Mouse (Mus musculus): ENCODE data around the gene Mad2l1. TPM values are rescaled to one million over a fixed set of nuclear protein-coding genes. Genes with fewer than 3 reads are reported as not detected.

Gene Mad2l1
- 39.4 and 42.7 TPM in 2 replicates for polyA plus RNA-seq (2015; fragmentation: Nextera tagmentation; extraction: Ambion mirVana)

DNA sequence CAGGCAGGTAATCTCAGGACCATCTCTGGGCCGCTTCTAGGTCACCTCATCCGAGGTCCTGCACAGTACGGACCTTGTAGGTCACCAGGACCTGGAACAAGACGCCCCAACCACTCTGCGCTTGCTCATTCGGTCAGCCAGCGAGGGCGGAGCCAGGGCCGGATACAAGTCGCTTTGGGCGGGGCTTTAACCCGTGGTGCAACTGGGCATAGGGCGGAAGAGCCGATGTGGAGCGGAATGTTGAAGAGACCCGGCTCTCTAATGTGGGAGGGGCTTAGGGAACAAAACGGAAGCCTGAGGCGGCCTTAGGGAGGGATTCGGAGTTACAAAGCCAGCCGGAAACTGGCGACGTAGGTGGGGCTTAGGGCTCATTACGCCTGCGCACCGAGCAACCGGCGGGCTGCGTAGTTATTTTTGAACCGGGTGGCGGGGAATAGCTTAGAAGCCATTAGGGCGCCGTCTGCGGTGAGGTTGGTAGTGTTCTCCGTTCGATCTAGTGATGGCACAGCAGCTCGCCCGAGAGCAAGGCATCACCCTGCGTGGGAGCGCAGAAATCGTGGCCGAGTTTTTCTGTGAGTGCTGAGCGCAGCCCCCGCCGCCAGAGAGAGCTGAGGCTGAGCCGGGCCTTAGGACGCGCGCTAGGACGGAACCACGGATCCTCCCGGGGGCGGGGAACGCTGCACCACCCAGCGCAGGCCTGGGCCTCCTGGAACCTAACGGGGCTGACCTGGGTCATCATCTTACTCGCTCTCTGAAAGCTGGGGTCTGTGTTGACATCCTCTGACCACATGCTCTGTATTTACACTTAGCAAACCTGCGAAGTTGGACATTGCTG is at the start of gene Mad2l1:
Mad2l1 (plus strand) TSS at position 363 of the 835 bp plus-strand sequence.
- WGBS (ENCODE audit: insufficient replicate concordance), result under 1% methylated on average over 57 of the region's 57 CpGs
- peak within 1 kb of the TSS; percentile 86 for H3K4me3 ChIP-seq (ENCODE audit: low read depth, low read length)
- TF ChIP-seq CTCF (IDR thresholded peaks at IDR 0.05; ENCODE audit: low read depth) (no peak), EP300 (IDR thresholded peaks at IDR 0.05; ENCODE audit: low read depth) (peak; percentile 31; the same call in 1 of the 2 replicates)
- peak within 1 kb of the TSS; percentile 89 for H3K4me2 ChIP-seq (ENCODE audit: low read depth, low read length)
- peak within 1 kb of the TSS; percentile 90 for H3K9ac ChIP-seq (replicated peaks)
- H3K27ac ChIP-seq (ENCODE audit: low read depth), result peak within 1 kb of the TSS; percentile 93
- no peaks in the 10 kb centered on the region for H3K27me3 ChIP-seq (ENCODE audit: insufficient read depth, low read length)
- peaks cover 9% of the 10 kb centered on the region; the same call in 1 of the 2 replicates for H3K4me1 ChIP-seq (ENCODE audit: insufficient read depth)
- DNase-seq, result peak; percentile 97
- no peaks in the 10 kb centered on the region for H3K9me3 ChIP-seq (ENCODE audit: low read length)
- peak; percentile 99 for ATAC-seq
- H3K36me3 ChIP-seq (replicated peaks; ENCODE audit: insufficient read depth, low read length), result peaks cover 17% of the 10 kb centered on the region

DNA sequence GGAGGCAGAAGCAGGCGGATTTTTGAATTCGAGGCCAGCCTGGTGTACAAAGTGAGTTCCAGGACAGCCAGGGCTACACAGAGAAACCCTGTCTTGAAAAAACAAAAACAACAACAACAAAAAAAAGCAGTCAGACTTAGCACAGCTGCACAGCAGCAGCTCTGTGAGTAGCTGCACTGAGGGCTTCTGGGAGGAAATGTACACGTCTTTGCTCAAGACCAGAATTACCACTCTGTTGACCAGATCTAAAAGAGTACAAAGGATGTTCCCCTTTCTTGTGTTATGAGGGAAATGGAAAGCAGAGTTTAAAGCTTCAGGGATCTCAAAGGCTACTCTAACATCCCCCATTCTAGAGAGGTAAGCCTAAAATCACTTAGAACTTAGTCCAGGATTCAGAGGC is 41.5 kb upstream of the Mad2l1 start:
- no peak overlapping the region for H3K4me2 ChIP-seq (ENCODE audit: low read depth, low read length)
- no peaks in the 10 kb centered on the region for H3K36me3 ChIP-seq (replicated peaks; ENCODE audit: insufficient read depth, low read length)
- DNase-seq (no peak), ATAC-seq (no peak)
- H3K9ac ChIP-seq (replicated peaks), result no peak overlapping the region
- TF ChIP-seq EP300 (IDR thresholded peaks at IDR 0.05; ENCODE audit: low read depth), result no peak
- TF ChIP-seq CTCF (IDR thresholded peaks at IDR 0.05; ENCODE audit: low read depth), result no peak
- H3K9me3 ChIP-seq (ENCODE audit: low read length), result no peaks in the 10 kb centered on the region
- no peak overlapping the region for H3K27ac ChIP-seq (ENCODE audit: low read depth)
- WGBS (ENCODE audit: insufficient replicate concordance), result 63% methylated on average over 3 of the region's 3 CpGs
- H3K4me1 ChIP-seq (ENCODE audit: insufficient read depth), result no peaks in the 10 kb centered on the region
- H3K4me3 ChIP-seq (ENCODE audit: low read depth, low read length), result no peak overlapping the region
- no peaks in the 10 kb centered on the region for H3K27me3 ChIP-seq (ENCODE audit: insufficient read depth, low read length)

DNA sequence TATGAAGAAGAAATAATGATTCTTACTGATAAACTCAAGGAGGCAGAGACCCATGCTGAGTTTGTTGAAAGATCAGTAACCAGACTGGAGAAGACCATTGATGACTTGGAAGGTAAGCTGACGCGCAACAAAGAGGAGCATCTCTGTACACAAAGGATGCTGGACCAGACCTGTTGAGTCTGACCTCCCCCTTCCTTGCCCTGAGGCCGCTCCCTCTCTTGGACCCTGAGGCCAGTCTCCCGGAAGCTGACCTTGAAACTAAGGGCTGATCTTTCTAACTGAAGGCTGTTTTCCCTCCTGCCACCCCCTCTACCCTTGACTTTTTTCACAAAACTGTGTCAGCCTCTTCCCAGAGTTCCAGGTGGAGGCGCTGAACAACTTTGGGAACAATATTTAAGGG is 18.8 kb upstream of the Mad2l1 start:
- TF ChIP-seq CTCF (IDR thresholded peaks at IDR 0.05; ENCODE audit: low read depth) (no peak), EP300 (IDR thresholded peaks at IDR 0.05; ENCODE audit: low read depth) (no peak)
- no peak overlapping the region for H3K9ac ChIP-seq (replicated peaks)
- no peak overlapping the region for H3K27ac ChIP-seq (ENCODE audit: low read depth)
- H3K4me2 ChIP-seq (ENCODE audit: low read depth, low read length), result no peak overlapping the region
- no peaks in the 10 kb centered on the region for H3K4me1 ChIP-seq (ENCODE audit: insufficient read depth)
- DNase-seq, result no peak
- H3K27me3 ChIP-seq (ENCODE audit: insufficient read depth, low read length), result no peaks in the 10 kb centered on the region
- H3K36me3 ChIP-seq (replicated peaks; ENCODE audit: insufficient read depth, low read length), result no peaks in the 10 kb centered on the region
- H3K4me3 ChIP-seq (ENCODE audit: low read depth, low read length), result no peak overlapping the region
- WGBS (ENCODE audit: insufficient replicate concordance), result 85% methylated on average over 5 of the region's 5 CpGs
- ATAC-seq, result no peak
- no peaks in the 10 kb centered on the region for H3K9me3 ChIP-seq (ENCODE audit: low read length)

DNA sequence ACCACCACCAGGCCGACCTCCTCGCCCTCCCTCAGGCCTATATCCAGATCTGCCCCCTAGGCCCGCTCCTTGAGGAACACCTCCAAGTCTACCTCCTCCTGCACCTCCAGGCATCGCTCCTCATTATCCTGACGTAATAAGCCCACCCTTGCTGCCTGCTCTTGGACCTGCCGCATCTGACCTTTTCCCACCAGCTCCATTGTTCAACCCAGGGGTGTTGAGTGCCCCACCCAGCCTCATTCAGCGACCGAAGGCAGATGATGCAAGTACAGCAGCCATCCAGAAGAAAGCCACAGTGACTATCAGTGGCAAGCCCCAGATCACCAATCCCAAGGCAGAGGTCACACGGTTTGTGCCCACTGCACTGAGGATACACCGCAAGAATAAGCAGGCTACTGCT is 6.8 kb upstream of the Mad2l1 start:
- H3K9ac ChIP-seq (replicated peaks), result no peak overlapping the region
- H3K27me3 ChIP-seq (ENCODE audit: insufficient read depth, low read length), result no peaks in the 10 kb centered on the region
- no peak overlapping the region for H3K27ac ChIP-seq (ENCODE audit: low read depth)
- TF ChIP-seq CTCF (IDR thresholded peaks at IDR 0.05; ENCODE audit: low read depth) (no peak), EP300 (IDR thresholded peaks at IDR 0.05; ENCODE audit: low read depth) (no peak)
- no peaks in the 10 kb centered on the region for H3K36me3 ChIP-seq (replicated peaks; ENCODE audit: insufficient read depth, low read length)
- H3K4me2 ChIP-seq (ENCODE audit: low read depth, low read length), result no peak overlapping the region
- WGBS (ENCODE audit: insufficient replicate concordance), result 84% methylated on average over 10 of the region's 10 CpGs
- H3K4me1 ChIP-seq (ENCODE audit: insufficient read depth), result no peaks in the 10 kb centered on the region
- DNase-seq (no peak), ATAC-seq (no peak)
- H3K4me3 ChIP-seq (ENCODE audit: low read depth, low read length), result no peak overlapping the region
- H3K9me3 ChIP-seq (ENCODE audit: low read length), result no peaks in the 10 kb centered on the region

DNA sequence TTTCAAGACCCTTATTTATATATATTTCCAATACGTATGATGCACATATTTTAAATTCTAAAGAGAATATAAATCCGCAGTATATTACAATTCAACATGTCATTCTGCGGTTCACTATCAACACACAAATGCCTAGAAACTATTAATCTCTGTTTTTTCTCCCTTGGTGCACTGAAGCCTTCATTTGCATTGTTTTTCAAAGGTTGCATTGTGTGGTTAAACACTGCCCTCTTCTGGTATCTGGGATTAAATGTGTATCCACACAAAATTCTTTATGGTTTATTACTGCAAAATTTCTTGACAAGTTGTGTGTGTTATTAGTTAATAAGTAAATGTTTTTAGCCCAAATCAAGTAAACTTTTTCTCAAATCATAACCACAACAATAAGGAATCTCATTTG is 1.9 kb upstream of the Mad2l1 start:
- Histone ChIP-seq H3K9me3 (ENCODE audit: low read length) (no peaks in the 10 kb centered on the region), H3K36me3 (replicated peaks; ENCODE audit: insufficient read depth, low read length) (0 out of 2 replicates have a peak, but pooled peaks cover 3% of the 10 kb centered on the region), H3K27me3 (ENCODE audit: insufficient read depth, low read length) (no peaks in the 10 kb centered on the region), H3K9ac (replicated peaks) (no peak overlapping the region), H3K4me1 (ENCODE audit: insufficient read depth) (peaks cover 9% of the 10 kb centered on the region; the same call in 1 of the 2 replicates), H3K4me3 (ENCODE audit: low read depth, low read length) (no peak overlapping the region), H3K27ac (ENCODE audit: low read depth) (no peak overlapping the region), H3K4me2 (ENCODE audit: low read depth, low read length) (no peak overlapping the region)
- TF ChIP-seq CTCF (IDR thresholded peaks at IDR 0.05; ENCODE audit: low read depth) (peak; percentile 75), EP300 (IDR thresholded peaks at IDR 0.05; ENCODE audit: low read depth) (no peak)
- ATAC-seq, result no peak
- DNase-seq, result no peak
- 38% methylated on average over 3 of the region's 3 CpGs for WGBS (ENCODE audit: insufficient replicate concordance)

DNA sequence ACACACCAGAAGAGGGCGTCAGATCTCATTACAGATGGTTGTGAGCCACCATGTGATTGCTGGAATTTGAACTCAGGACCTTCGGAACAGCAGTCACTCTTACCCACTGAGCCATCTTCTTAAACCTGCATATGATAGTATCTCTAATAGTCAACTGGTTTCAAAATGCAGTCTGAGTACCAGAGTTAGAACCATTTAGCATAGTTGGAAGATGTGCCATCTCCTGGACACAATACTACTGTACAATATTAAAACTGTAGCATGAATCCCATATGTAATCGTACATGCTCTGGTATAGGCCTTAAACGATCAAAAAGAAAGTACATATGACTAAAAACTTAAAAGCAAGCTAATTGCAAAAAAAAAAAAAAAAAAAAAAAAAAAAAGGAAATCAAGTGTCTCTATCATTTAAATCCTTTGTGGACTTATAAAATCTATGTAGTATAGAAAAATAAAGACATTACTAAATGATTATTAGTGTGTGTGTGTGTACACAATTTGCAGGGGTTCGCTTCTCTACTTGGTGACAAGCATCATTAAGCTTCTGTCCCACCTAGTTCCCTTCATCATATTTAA is 736 bp upstream of the Mad2l1 start:
- H3K27ac ChIP-seq (ENCODE audit: low read depth), result peak overlapping the region; percentile 93
- ATAC-seq (no peak), DNase-seq (no peak)
- peak overlapping the region; percentile 49; the same call in 1 of the 2 replicates for H3K9ac ChIP-seq (replicated peaks)
- peaks cover 9% of the 10 kb centered on the region for H3K36me3 ChIP-seq (replicated peaks; ENCODE audit: insufficient read depth, low read length)
- H3K27me3 ChIP-seq (ENCODE audit: insufficient read depth, low read length), result no peaks in the 10 kb centered on the region
- 63% methylated on average over 5 of the region's 5 CpGs for WGBS (ENCODE audit: insufficient replicate concordance)
- H3K4me1 ChIP-seq (ENCODE audit: insufficient read depth), result peaks cover 9% of the 10 kb centered on the region; the same call in 1 of the 2 replicates
- H3K4me2 ChIP-seq (ENCODE audit: low read depth, low read length), result peak overlapping the region; percentile 89
- peak overlapping the region; percentile 86 for H3K4me3 ChIP-seq (ENCODE audit: low read depth, low read length)
- H3K9me3 ChIP-seq (ENCODE audit: low read length), result no peaks in the 10 kb centered on the region
- TF ChIP-seq CTCF (IDR thresholded peaks at IDR 0.05; ENCODE audit: low read depth), result no peak
